Mouse (Mus musculus) stomach, adult 2 months (tissue): ENCODE results near the gene Mup7. TPM values are rescaled to one million over a fixed set of nuclear protein-coding genes. Genes with fewer than 3 reads are reported as not detected.

Experiments used
- polyA plus RNA-seq: library from polyadenylated mRNA; depleted of rRNA; stranded (reverse); fragments of >200 nt; gene quantifications from 2 replicates; pipeline ENCODE4 v1.2.3, GENCODE M21; 2012; rRNA removed

Mup7 gene
- 0.24 TPM in 1 of 2 replicates, not detected in the other for polyA plus RNA-seq

DNA sequence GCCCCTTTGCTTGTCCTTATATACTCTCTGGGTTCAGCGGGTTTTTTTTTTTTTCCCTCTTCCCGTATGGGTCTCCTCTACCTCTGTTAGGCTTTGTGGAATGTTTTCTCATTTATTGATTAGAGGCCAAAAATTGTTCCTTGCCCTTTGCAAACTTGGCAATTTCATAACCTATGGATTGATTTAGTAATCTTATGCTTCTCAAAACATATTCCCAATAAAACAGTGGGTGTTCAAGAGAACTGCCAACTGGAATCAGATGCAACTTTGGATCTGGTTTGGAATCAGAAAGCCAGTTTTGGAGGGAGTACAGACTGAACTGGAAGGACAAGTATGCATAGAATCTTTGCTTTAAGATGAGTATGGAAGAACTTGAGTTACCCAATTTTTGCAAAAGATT is at the start of gene Mup7:
Mup7 (minus strand) TSS at position 101 of the 400 bp plus-strand sequence.

Other genes starting within 250 kb of the Mup7 start
- gene Slc46a2, start 155.4 kb downstream of the Mup7 start, polyA plus RNA-seq = 2.0 and 5.6 TPM in 2 replicates
- not detected in 2 replicates for gene Mup4, start 109.8 kb downstream of the Mup7 start, polyA plus RNA-seq
- not detected in 2 replicates for gene Mup6, start 106.2 kb downstream of the Mup7 start, polyA plus RNA-seq
- not detected in 2 replicates for gene Mup2, start 83.8 kb upstream of the Mup7 start, polyA plus RNA-seq
- not detected in 2 replicates for gene Mup8, start 152.1 kb upstream of the Mup7 start, polyA plus RNA-seq